Comparison of ENCODE assay signal across 29 mouse cellular contexts in the genomic region with DNA sequence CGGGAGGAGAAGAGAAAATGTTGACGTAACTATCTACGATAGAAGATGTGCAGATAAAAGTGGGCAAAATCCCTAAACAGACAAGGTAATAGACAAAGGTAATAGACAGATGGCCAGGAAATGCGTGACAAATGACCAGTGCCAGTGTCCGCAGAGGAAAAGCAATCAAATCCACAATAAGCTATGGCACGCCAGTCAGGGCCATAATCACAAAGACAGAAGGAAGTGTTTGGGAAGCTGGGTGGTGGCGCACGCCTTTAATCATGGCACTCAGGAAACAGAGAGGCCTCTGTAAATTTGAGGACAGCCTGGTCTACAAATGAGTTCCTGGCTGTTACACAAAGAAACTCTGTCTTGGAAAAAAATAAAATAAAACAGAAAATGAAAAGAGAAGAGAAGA. TPM values are rescaled to one million over a fixed set of nuclear protein-coding genes. Genes with fewer than 3 reads are reported as not detected.
A peak's percentile ranks its signal among the peaks of the same experiment; 100 is the strongest.
DNase-seq lines count a peak whose midpoint lies in the region; ATAC-seq and TF ChIP-seq lines count a peak whose summit lies in the region.
"Had no signal": no experiment of that assay in that cellular context is flagged by ENCODE, and none has a peak within 500 bp of the region (broad histone marks: within the 10 kb centered on the region; RNA-seq: fewer than 3 reads in every experiment).

No protein-coding gene starts in this region.

- peak; percentile 8 for DNase-seq in embryo, embryonic 10 days (ENCODE audit: low spot score)
- DNase-seq in embryo, embryonic 10.5 days (ENCODE audit: low spot score), result no peak
- DNase-seq in lung, postnatal 0 days (ENCODE audit: low spot score), result no peak
- no peak for DNase-seq in lung, postnatal 25 days (ENCODE audit: low spot score)
- DNase-seq in thymus, adult 2 months, result no peak
- no peak for DNase-seq in thymus, postnatal 25 days
- DNase-seq in stomach, postnatal 0 days (ENCODE audit: low spot score), result no peak
- DNase-seq: adrenal gland, postnatal 10 days; adrenal gland, postnatal 36 days; B cell, adult 2 months; cerebellum, adult 11-12 months; cerebellum, adult 9-10 months; cerebellum, postnatal 14 days; embryo, embryonic 11 days; gastrocnemius, postnatal 25 days had no signal

- TF ChIP-seq CTCF in lung, postnatal 0 days (IDR thresholded peaks at IDR 0.05), result no peak
- no peak for TF ChIP-seq CTCF in thymus, adult 2 months (IDR thresholded peaks at IDR 0.05; ENCODE audit: borderline replicate concordance, control insufficient read depth, extremely low read depth, insufficient read depth, low read length, poor library complexity)
- no peak for TF ChIP-seq CTCF in stomach, postnatal 0 days (IDR thresholded peaks at IDR 0.05; ENCODE audit: low read depth)

- no peak overlapping the region for H3K4me2 ChIP-seq in lung, postnatal 0 days (replicated peaks; ENCODE audit: low read depth, low read length)
- H3K4me2 ChIP-seq in stomach, postnatal 0 days (replicated peaks; ENCODE audit: low read depth), result no peak overlapping the region
- H3K4me2 ChIP-seq: embryonic facial prominence, embryonic 13.5 days; forebrain, embryonic 12.5 days; forebrain, embryonic 15.5 days; heart, embryonic 11.5 days; hindbrain, embryonic 12.5 days; hindbrain, embryonic 15.5 days had no signal

- no peaks in the 10 kb centered on the region for H3K27me3 ChIP-seq in lung, postnatal 0 days (replicated peaks; ENCODE audit: insufficient read depth, low read length)
- H3K27me3 ChIP-seq in thymus, adult 2 months (ENCODE audit: control insufficient read depth, insufficient read depth, low read length), result no peaks in the 10 kb centered on the region
- H3K27me3 ChIP-seq in stomach, postnatal 0 days (ENCODE audit: control insufficient read depth, insufficient read depth, low read length), result no peaks in the 10 kb centered on the region
- H3K27me3 ChIP-seq: CH12.LX; embryonic facial prominence, embryonic 13.5 days; forebrain, embryonic 12.5 days; forebrain, embryonic 15.5 days; hindbrain, embryonic 12.5 days; hindbrain, embryonic 15.5 days; Patski had no signal

- no peak overlapping the region for H3K4me3 ChIP-seq in lung, postnatal 0 days (ENCODE audit: low read depth, low read length)
- H3K4me3 ChIP-seq in thymus, adult 2 months (ENCODE audit: control insufficient read depth, insufficient read depth, low read length), result no peak overlapping the region
- no peak overlapping the region for H3K4me3 ChIP-seq in stomach, postnatal 0 days (ENCODE audit: low read depth, low read length)
- H3K4me3 ChIP-seq: embryonic facial prominence, embryonic 10.5 days; embryonic facial prominence, embryonic 13.5 days; erythroblast, embryonic 14.5 days; forebrain, embryonic 12.5 days; forebrain, embryonic 15.5 days; hindbrain, embryonic 12.5 days; hindbrain, embryonic 15.5 days had no signal

- H3K4me1 ChIP-seq in lung, postnatal 0 days (ENCODE audit: insufficient read depth, low read depth, low read length), result no peaks in the 10 kb centered on the region
- H3K4me1 ChIP-seq in thymus, adult 2 months (replicated peaks; ENCODE audit: control insufficient read depth, insufficient read depth, low read length), result peaks cover 40% of the 10 kb centered on the region
- H3K4me1 ChIP-seq in stomach, postnatal 0 days (replicated peaks; ENCODE audit: control insufficient read depth, insufficient read depth), result no peaks in the 10 kb centered on the region
- H3K4me1 ChIP-seq: embryonic facial prominence, embryonic 13.5 days; forebrain, embryonic 15.5 days had no signal

- H3K9ac ChIP-seq in lung, postnatal 0 days (replicated peaks; ENCODE audit: low read depth), result no peak overlapping the region
- H3K9ac ChIP-seq in stomach, postnatal 0 days (ENCODE audit: low read length), result no peak overlapping the region
- H3K9ac ChIP-seq: embryonic facial prominence, embryonic 13.5 days; forebrain, embryonic 12.5 days; forebrain, embryonic 15.5 days; hindbrain, embryonic 12.5 days; hindbrain, embryonic 15.5 days had no signal

- no peak for TF ChIP-seq POLR2A in thymus, adult 2 months (IDR thresholded peaks at IDR 0.05; ENCODE audit: control insufficient read depth, extremely low read depth, insufficient read depth, low read length, poor library complexity)

- ATAC-seq in lung, postnatal 0 days, result no peak
- no peak for ATAC-seq in stomach, postnatal 0 days (ENCODE audit: low FRiP score, low TSS enrichment)
- ATAC-seq: forebrain, embryonic 15.5 days; Patski had no signal

- H3K36me3 ChIP-seq in lung, postnatal 0 days (ENCODE audit: insufficient read depth, low read length), result no peaks in the 10 kb centered on the region
- H3K36me3 ChIP-seq in thymus, adult 2 months (ENCODE audit: control insufficient read depth, insufficient read depth, low read length), result no peaks in the 10 kb centered on the region
- H3K36me3 ChIP-seq in stomach, postnatal 0 days (ENCODE audit: control insufficient read depth, insufficient read depth, low read length), result 0 out of 2 replicates have a peak, but pooled peaks cover 3% of the 10 kb centered on the region
- H3K36me3 ChIP-seq: hindbrain, embryonic 15.5 days had no signal

- H3K9me3 ChIP-seq in lung, postnatal 0 days (ENCODE audit: low read length), result no peaks in the 10 kb centered on the region
- H3K9me3 ChIP-seq in stomach, postnatal 0 days (ENCODE audit: control insufficient read depth, low read length), result no peaks in the 10 kb centered on the region
- H3K9me3 ChIP-seq: embryonic facial prominence, embryonic 10.5 days; embryonic facial prominence, embryonic 13.5 days; forebrain, embryonic 12.5 days; forebrain, embryonic 15.5 days; G1E; hindbrain, embryonic 12.5 days; hindbrain, embryonic 15.5 days had no signal

- 0 out of 2 replicates have a peak, but pooled peaks have one; percentile 29 for TF ChIP-seq EP300 in lung, postnatal 0 days (IDR thresholded peaks at IDR 0.05)
- TF ChIP-seq EP300 in stomach, postnatal 0 days (optimal IDR thresholded peaks at IDR 0.05), result no peak

- 56% methylated on average over 8 of the region's 8 CpGs for WGBS in lung, postnatal 0 days
- WGBS in thymus, adult 2 months, result 75% methylated on average over 8 of the region's 8 CpGs
- WGBS in stomach, postnatal 0 days, result 62% methylated on average over 8 of the region's 8 CpGs

- H3K27ac ChIP-seq in lung, postnatal 0 days (ENCODE audit: low read length), result no peak overlapping the region
- H3K27ac ChIP-seq in thymus, adult 2 months (ENCODE audit: control insufficient read depth, insufficient read depth, low read length), result peak overlapping the region; percentile 65
- no peak overlapping the region for H3K27ac ChIP-seq in stomach, postnatal 0 days (replicated peaks)
- H3K27ac ChIP-seq: embryonic facial prominence, embryonic 10.5 days; embryonic facial prominence, embryonic 13.5 days; forebrain, embryonic 12.5 days; forebrain, embryonic 15.5 days; hindbrain, embryonic 12.5 days; hindbrain, embryonic 15.5 days had no signal

RNA-seq across cellular contexts. Expression of a gene that starts 11.0 kb away (rescaled TPM):
- polyA plus RNA-seq in lung, postnatal 0 days (2015; fragmentation: Nextera tagmentation; extraction: Ambion mirVana), result 83.5 and 86.0 TPM in 2 replicates
- polyA plus RNA-seq in thymus, adult 2 months (2012; rRNA removed), result 489 and 518 TPM in 2 replicates
- polyA plus RNA-seq in stomach, postnatal 0 days (2015; fragmentation: Nextera tagmentation; extraction: Ambion mirVana), result 66.5 and 68.4 TPM in 2 replicates

RNA-seq across cellular contexts. Expression of a gene that starts 48.1 kb away (rescaled TPM):
- 46.6 and 47.3 TPM in 2 replicates for polyA plus RNA-seq in lung, postnatal 0 days (2015; fragmentation: Nextera tagmentation; extraction: Ambion mirVana)
- 55.8 and 58.6 TPM in 2 replicates for polyA plus RNA-seq in thymus, adult 2 months (2012; rRNA removed)
- 64.9 and 65.7 TPM in 2 replicates for polyA plus RNA-seq in stomach, postnatal 0 days (2015; fragmentation: Nextera tagmentation; extraction: Ambion mirVana)

RNA-seq across cellular contexts. Expression of a gene that starts 54.5 kb away (rescaled TPM):
- polyA plus RNA-seq in lung, postnatal 0 days (2015; fragmentation: Nextera tagmentation; extraction: Ambion mirVana), result not detected in 2 replicates
- polyA plus RNA-seq in thymus, adult 2 months (2012; rRNA removed), result not detected in 2 replicates
- polyA plus RNA-seq in stomach, postnatal 0 days (2015; fragmentation: Nextera tagmentation; extraction: Ambion mirVana), result not detected in 2 replicates
- polyA plus RNA-seq: embryonic facial prominence, embryonic 10.5 days; embryonic facial prominence, embryonic 13.5 days; erythroblast, embryonic 14.5 days; forebrain, embryonic 12.5 days; forebrain, embryonic 15.5 days; G1E; gonadal fat pad, adult 2 months; heart, embryonic 11.5 days; heart, embryonic 14.5 days; heart, postnatal 0 days; hindbrain, embryonic 12.5 days; hindbrain, embryonic 15.5 days; Patski had no signal
